25 mouse cellular contexts compared by ENCODE assay signal in the genomic region with DNA sequence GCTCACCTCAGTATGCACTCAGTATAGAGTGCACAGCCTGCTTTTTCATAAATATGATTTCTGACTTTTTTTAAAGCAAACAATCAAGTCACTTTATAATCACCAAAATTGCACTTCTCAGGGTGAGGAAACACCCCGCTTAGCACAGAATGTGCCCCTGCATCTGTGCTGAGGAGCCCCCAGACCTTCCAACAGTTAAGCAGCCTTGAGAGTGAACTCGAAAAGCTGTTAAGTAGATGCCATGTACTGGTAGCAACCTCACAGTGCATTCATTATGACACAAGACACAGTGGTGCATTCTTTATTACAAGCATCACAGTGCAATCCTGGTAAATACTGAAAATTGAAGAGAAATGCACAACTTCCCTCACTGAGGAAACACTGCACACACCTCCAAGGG.
A peak's percentile ranks its signal among the peaks of the same experiment; 100 is the strongest.
DNase-seq lines count a peak whose midpoint lies in the region; ATAC-seq lines count a peak whose summit lies in the region.
"Had no signal": no experiment of that assay in that cellular context is flagged by ENCODE, and none has a peak within 500 bp of the region (broad histone marks: within the 10 kb centered on the region; RNA-seq: fewer than 3 reads in every experiment).

No protein-coding gene starts in this region.

- no peak overlapping the region for H3K4me3 ChIP-seq in forebrain, embryonic 13.5 days
- H3K4me3 ChIP-seq in forebrain, embryonic 10.5 days = no peak overlapping the region
- no peak overlapping the region for H3K4me3 ChIP-seq in forebrain, embryonic 16.5 days (replicated peaks; ENCODE audit: low read length)
- H3K4me3 ChIP-seq in forebrain, embryonic 14.5 days (ENCODE audit: low read depth, low read length) = no peak overlapping the region
- H3K4me3 ChIP-seq in heart, embryonic 10.5 days = no peak overlapping the region
- H3K4me3 ChIP-seq: embryonic facial prominence, embryonic 13.5 days; embryonic facial prominence, embryonic 15.5 days; erythroblast, embryonic 14.5 days had no signal

- DNase-seq in forebrain, embryonic 10.5 days (ENCODE audit: extremely low spot score, low spot score) = no peak
- DNase-seq in forebrain, embryonic 14.5 days (ENCODE audit: low spot score) = no peak
- DNase-seq in heart, embryonic 10.5 days (ENCODE audit: low spot score) = no peak
- DNase-seq in heart, adult 11 months = no peak
- DNase-seq: adrenal gland, adult 8-10 months; adrenal gland, postnatal 14 days; adrenal gland, postnatal 36 days; B cell, adult 2 months; cerebellum, adult 11 months; cerebellum, adult 18-20 months; cerebellum, adult 8-10 months; cerebellum, adult 9-11 months; cerebellum, postnatal 14 days; cerebellum, postnatal 36 days; embryo, embryonic 11 days had no signal

- ATAC-seq in forebrain, embryonic 13.5 days = 0 out of 2 replicates have a peak, but pooled peaks have one; percentile 27
- ATAC-seq in forebrain, embryonic 16.5 days = peak; percentile 77
- no peak; the same call in 1 of the 2 replicates for ATAC-seq in forebrain, embryonic 14.5 days
- ATAC-seq: activated CD4-positive, CD25-positive, alpha-beta regulatory T cell, adult 4 months; CD4-positive, CD25-positive, alpha-beta regulatory T cell, adult 4 months; Patski had no signal

- no peak overlapping the region for H3K4me2 ChIP-seq in forebrain, embryonic 13.5 days
- no peak overlapping the region for H3K4me2 ChIP-seq in forebrain, embryonic 16.5 days (ENCODE audit: low read length)
- no peak overlapping the region for H3K4me2 ChIP-seq in forebrain, embryonic 14.5 days (ENCODE audit: low read length)
- H3K4me2 ChIP-seq: embryonic facial prominence, embryonic 13.5 days; embryonic facial prominence, embryonic 15.5 days had no signal

- no peaks in the 10 kb centered on the region for H3K27me3 ChIP-seq in forebrain, embryonic 13.5 days
- no peaks in the 10 kb centered on the region for H3K27me3 ChIP-seq in forebrain, embryonic 10.5 days (ENCODE audit: poor library complexity, severe bottlenecking)
- H3K27me3 ChIP-seq in forebrain, embryonic 16.5 days (replicated peaks; ENCODE audit: control insufficient read depth, insufficient read depth, low read length) = no peaks in the 10 kb centered on the region
- H3K27me3 ChIP-seq in forebrain, embryonic 14.5 days (replicated peaks; ENCODE audit: control insufficient read depth, insufficient read depth, low read length) = no peaks in the 10 kb centered on the region
- H3K27me3 ChIP-seq in heart, embryonic 10.5 days (ENCODE audit: insufficient read depth, poor library complexity, severe bottlenecking) = no peaks in the 10 kb centered on the region
- H3K27me3 ChIP-seq: CH12.LX; embryonic facial prominence, embryonic 13.5 days; embryonic facial prominence, embryonic 15.5 days; Patski had no signal

- no peak overlapping the region for H3K9ac ChIP-seq in forebrain, embryonic 13.5 days
- H3K9ac ChIP-seq in forebrain, embryonic 16.5 days (replicated peaks; ENCODE audit: low read depth, low read length) = no peak overlapping the region
- H3K9ac ChIP-seq in forebrain, embryonic 14.5 days (ENCODE audit: low read length) = no peak overlapping the region
- H3K9ac ChIP-seq: embryonic facial prominence, embryonic 13.5 days; embryonic facial prominence, embryonic 15.5 days had no signal

- H3K27ac ChIP-seq in forebrain, embryonic 13.5 days = no peak overlapping the region; the same call in 1 of the 2 replicates
- no peak overlapping the region for H3K27ac ChIP-seq in forebrain, embryonic 10.5 days
- H3K27ac ChIP-seq in forebrain, embryonic 16.5 days (ENCODE audit: low read length) = no peak overlapping the region
- H3K27ac ChIP-seq in forebrain, embryonic 14.5 days (ENCODE audit: low read depth, low read length) = no peak overlapping the region
- H3K27ac ChIP-seq in heart, embryonic 10.5 days = peak overlapping the region; percentile 2; the same call in 1 of the 2 replicates
- H3K27ac ChIP-seq: embryonic facial prominence, embryonic 13.5 days; embryonic facial prominence, embryonic 15.5 days had no signal

- no peaks in the 10 kb centered on the region for H3K36me3 ChIP-seq in forebrain, embryonic 13.5 days (ENCODE audit: poor library complexity, severe bottlenecking)
- H3K36me3 ChIP-seq in forebrain, embryonic 10.5 days (replicated peaks) = no peaks in the 10 kb centered on the region
- H3K36me3 ChIP-seq in forebrain, embryonic 16.5 days (ENCODE audit: control insufficient read depth, insufficient read depth) = no peaks in the 10 kb centered on the region
- H3K36me3 ChIP-seq in forebrain, embryonic 14.5 days (ENCODE audit: control insufficient read depth, insufficient read depth, low read length) = no peaks in the 10 kb centered on the region
- H3K36me3 ChIP-seq in heart, embryonic 10.5 days = no peaks in the 10 kb centered on the region
- H3K36me3 ChIP-seq: embryonic facial prominence, embryonic 13.5 days; embryonic facial prominence, embryonic 15.5 days; G1E had no signal

- WGBS in forebrain, embryonic 13.5 days = 77% methylated on average over 2 of the region's 2 CpGs
- WGBS in forebrain, embryonic 10.5 days = 81% methylated on average over 2 of the region's 2 CpGs
- WGBS in forebrain, embryonic 16.5 days = 53% methylated on average over 2 of the region's 2 CpGs
- 60% methylated on average over 2 of the region's 2 CpGs for WGBS in forebrain, embryonic 14.5 days
- 84% methylated on average over 2 of the region's 2 CpGs for WGBS in heart, embryonic 10.5 days

- peaks cover 30% of the 10 kb centered on the region for H3K4me1 ChIP-seq in forebrain, embryonic 13.5 days
- peaks cover 22% of the 10 kb centered on the region for H3K4me1 ChIP-seq in forebrain, embryonic 10.5 days
- peaks cover 26% of the 10 kb centered on the region for H3K4me1 ChIP-seq in forebrain, embryonic 16.5 days (replicated peaks; ENCODE audit: control insufficient read depth, insufficient read depth, low read length)
- H3K4me1 ChIP-seq in forebrain, embryonic 14.5 days (ENCODE audit: control insufficient read depth, insufficient read depth, low read length) = peaks cover 16% of the 10 kb centered on the region
- H3K4me1 ChIP-seq in heart, embryonic 10.5 days = peaks cover 40% of the 10 kb centered on the region

- no peaks in the 10 kb centered on the region for H3K9me3 ChIP-seq in forebrain, embryonic 13.5 days (replicated peaks)
- no peaks in the 10 kb centered on the region for H3K9me3 ChIP-seq in forebrain, embryonic 10.5 days
- H3K9me3 ChIP-seq in forebrain, embryonic 16.5 days (ENCODE audit: control insufficient read depth, low read length) = no peaks in the 10 kb centered on the region
- H3K9me3 ChIP-seq in forebrain, embryonic 14.5 days (replicated peaks; ENCODE audit: control insufficient read depth, low read length) = no peaks in the 10 kb centered on the region
- H3K9me3 ChIP-seq in heart, embryonic 10.5 days = no peaks in the 10 kb centered on the region
- H3K9me3 ChIP-seq: embryonic facial prominence, embryonic 13.5 days; embryonic facial prominence, embryonic 15.5 days had no signal
